Mouse (Mus musculus): ENCODE data around the gene Tmem186. TPM values are rescaled to one million over a fixed set of nuclear protein-coding genes. Genes with fewer than 3 reads are reported as not detected.

The Tmem186 gene
- polyA plus RNA-seq (2011; ENCODE audit: insufficient read depth, insufficient read length, low read depth, missing spikeins) = 17.1 and 17.5 TPM in 2 replicates

DNA sequence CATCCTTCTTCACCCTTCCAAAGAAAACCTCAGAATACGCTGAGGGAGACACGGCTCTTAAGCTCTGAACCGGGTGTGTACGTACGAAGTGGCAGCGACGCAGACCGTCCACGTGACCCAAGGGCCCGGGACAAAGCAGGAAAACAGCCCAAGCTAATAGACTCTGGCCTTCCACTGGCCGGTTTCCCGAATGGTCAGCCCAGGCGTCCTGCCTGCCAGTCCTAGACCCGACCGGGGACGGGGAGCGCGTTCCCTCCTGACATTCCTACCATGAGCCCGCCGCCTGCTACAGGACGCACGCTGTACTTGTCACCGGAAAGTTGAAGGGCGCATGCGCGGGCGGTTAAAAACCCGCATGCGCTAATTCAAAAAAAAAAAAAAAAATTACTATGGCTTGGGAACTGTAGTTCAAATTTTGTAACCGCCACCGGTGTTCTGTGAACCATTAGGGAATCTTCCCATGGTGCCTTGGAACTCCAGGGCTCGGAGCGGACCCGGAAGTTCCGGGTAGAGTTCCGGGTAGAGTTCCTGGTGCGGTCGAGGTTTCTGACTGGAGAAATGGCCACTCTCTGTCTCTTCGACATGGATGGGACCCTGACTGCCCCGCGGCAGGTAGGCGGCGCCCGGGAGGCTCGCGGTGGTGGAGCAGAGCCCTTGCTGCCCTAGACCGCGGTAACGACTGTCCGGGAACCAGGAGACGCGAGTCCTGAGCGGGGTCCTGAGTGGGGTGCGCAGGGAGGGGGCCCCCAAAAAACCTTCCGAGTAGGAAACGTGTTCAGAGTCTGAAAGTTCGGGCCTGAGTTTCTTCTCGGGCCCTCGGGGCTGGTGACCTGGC lies at the start of gene Tmem186, which contains the start of gene Pmm2:
Gene Tmem186, minus strand, starts transcription at position 496 of the 835 bp plus-strand sequence.
Gene Pmm2, plus strand, starts transcription at position 458 of the 835 bp plus-strand sequence.
- peak within 1 kb of the TSS; percentile 77 for H3K9ac ChIP-seq (ENCODE audit: low read depth, poor library complexity, severe bottlenecking)
- no peak for TF ChIP-seq CTCF (IDR thresholded peaks at IDR 0.05; ENCODE audit: low read depth, low read length)
- TF ChIP-seq EP300 (IDR thresholded peaks at IDR 0.05; ENCODE audit: insufficient read depth, low read depth, low read length) = no peak
- no peak for TF ChIP-seq POLR2A (IDR thresholded peaks at IDR 0.05; ENCODE audit: insufficient read depth, low read length)
- H3K27me3 ChIP-seq (ENCODE audit: control insufficient read depth, insufficient read depth, low read length, poor library complexity, severe bottlenecking) = no peaks in the 10 kb centered on the region
- H3K36me3 ChIP-seq (ENCODE audit: control insufficient read depth, insufficient read depth, low read length, poor library complexity, severe bottlenecking) = peaks cover 5% of the 10 kb centered on the region; the same call in 1 of the 2 replicates
- peak within 1 kb of the TSS; percentile 99 for H3K4me3 ChIP-seq (ENCODE audit: low read depth, low read length)
- H3K27ac ChIP-seq (ENCODE audit: insufficient read depth, low read length) = peak within 1 kb of the TSS; percentile 65
- no peaks in the 10 kb centered on the region for H3K4me1 ChIP-seq (ENCODE audit: control insufficient read depth, insufficient read depth, low read length)
- H3K9me3 ChIP-seq (replicated peaks; ENCODE audit: control insufficient read depth, insufficient read depth, low read length, poor library complexity, severe bottlenecking) = no peaks in the 10 kb centered on the region

- Histone ChIP-seq H3K9me3 (replicated peaks; ENCODE audit: control insufficient read depth, insufficient read depth, low read length, poor library complexity, severe bottlenecking) (no peaks in the 10 kb centered on the region; the same call in 1 of the 2 replicates), H3K27me3 (ENCODE audit: control insufficient read depth, insufficient read depth, low read length, poor library complexity, severe bottlenecking) (no peaks in the 10 kb centered on the region), H3K4me3 (ENCODE audit: low read depth, low read length) (no peak overlapping the region), H3K27ac (ENCODE audit: insufficient read depth, low read length) (no peak overlapping the region), H3K9ac (ENCODE audit: low read depth, poor library complexity, severe bottlenecking) (no peak overlapping the region), H3K4me1 (ENCODE audit: control insufficient read depth, insufficient read depth, low read length) (no peaks in the 10 kb centered on the region), H3K36me3 (ENCODE audit: control insufficient read depth, insufficient read depth, low read length, poor library complexity, severe bottlenecking) (peaks cover 20% of the 10 kb centered on the region)
- TF ChIP-seq CTCF (IDR thresholded peaks at IDR 0.05; ENCODE audit: low read depth, low read length) (no peak), POLR2A (IDR thresholded peaks at IDR 0.05; ENCODE audit: insufficient read depth, low read length) (no peak), EP300 (IDR thresholded peaks at IDR 0.05; ENCODE audit: insufficient read depth, low read depth, low read length) (no peak)
Observed at GRCm38 (mm10) chr16:8686871-8687535, 49.5 kb upstream of the Tmem186 start.

DNA sequence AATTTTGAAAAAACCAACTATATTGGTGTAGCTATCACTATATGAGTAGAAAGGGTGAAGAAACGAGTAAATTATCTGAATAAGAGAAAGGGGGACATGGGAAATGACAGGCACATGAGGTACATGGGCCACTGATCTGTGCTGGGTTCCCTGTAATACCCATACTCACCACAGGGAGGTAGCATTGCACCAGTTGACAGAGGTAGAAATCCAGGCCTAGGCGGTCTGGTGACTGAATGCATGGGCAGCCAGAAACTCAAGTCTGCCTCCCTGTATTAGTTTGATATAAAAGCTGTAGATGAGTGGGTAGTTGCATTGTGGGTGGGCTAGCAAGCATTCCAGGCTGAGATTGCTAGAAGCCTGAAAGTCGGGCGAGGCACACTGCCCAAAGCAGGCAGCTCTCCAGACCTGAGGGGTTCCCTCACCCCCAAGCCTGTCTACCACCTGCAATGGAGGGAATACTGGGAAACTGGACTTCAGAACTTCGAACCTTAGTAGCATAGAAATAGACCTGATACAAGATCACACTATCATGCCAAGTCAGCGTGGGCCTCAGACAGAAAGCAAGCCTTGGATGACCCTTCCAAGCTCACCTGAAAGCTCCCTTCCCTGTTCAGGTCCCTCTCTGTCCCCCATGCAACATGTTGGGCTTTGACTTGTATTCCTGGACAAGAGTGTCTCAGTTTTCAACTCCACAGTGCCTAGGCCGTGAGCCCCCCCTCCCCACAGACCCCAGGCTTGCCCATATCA lies 48.8 kb upstream of the Tmem186 start:
- TF ChIP-seq POLR2A (IDR thresholded peaks at IDR 0.05; ENCODE audit: insufficient read depth, low read length) = no peak
- peak; percentile 78 for TF ChIP-seq CTCF (IDR thresholded peaks at IDR 0.05; ENCODE audit: low read depth, low read length)
- Histone ChIP-seq H3K27me3 (ENCODE audit: control insufficient read depth, insufficient read depth, low read length, poor library complexity, severe bottlenecking) (no peaks in the 10 kb centered on the region), H3K36me3 (ENCODE audit: control insufficient read depth, insufficient read depth, low read length, poor library complexity, severe bottlenecking) (peaks cover 13% of the 10 kb centered on the region), H3K4me1 (ENCODE audit: control insufficient read depth, insufficient read depth, low read length) (no peaks in the 10 kb centered on the region), H3K9me3 (replicated peaks; ENCODE audit: control insufficient read depth, insufficient read depth, low read length, poor library complexity, severe bottlenecking) (no peaks in the 10 kb centered on the region; the same call in 1 of the 2 replicates), H3K9ac (ENCODE audit: low read depth, poor library complexity, severe bottlenecking) (no peak overlapping the region), H3K4me3 (ENCODE audit: low read depth, low read length) (no peak overlapping the region), H3K27ac (ENCODE audit: insufficient read depth, low read length) (no peak overlapping the region)

DNA sequence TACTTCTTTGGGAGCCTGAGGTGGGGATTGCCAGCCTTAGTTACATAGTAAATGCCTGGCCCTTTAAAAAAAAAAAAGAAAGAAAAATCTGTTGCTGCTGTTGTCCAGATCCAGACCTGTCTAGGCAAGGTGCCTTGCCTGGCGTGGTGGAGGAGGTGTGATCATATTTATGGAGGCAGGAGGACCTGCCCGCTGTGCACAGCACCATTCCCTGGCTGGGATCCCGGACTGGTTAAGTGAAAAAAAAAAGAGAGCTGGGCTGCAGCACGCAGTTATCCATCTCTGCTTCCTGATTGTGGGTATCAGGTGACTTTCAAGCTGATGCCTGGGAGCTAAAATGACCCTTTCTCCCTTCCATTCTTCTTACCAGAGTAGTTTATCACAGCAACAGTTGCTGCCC lies 47.6 kb upstream of the Tmem186 start:
- no peaks in the 10 kb centered on the region for H3K4me1 ChIP-seq (ENCODE audit: control insufficient read depth, insufficient read depth, low read length)
- no peak overlapping the region for H3K9ac ChIP-seq (ENCODE audit: low read depth, poor library complexity, severe bottlenecking)
- no peaks in the 10 kb centered on the region for H3K27me3 ChIP-seq (ENCODE audit: control insufficient read depth, insufficient read depth, low read length, poor library complexity, severe bottlenecking)
- TF ChIP-seq CTCF (IDR thresholded peaks at IDR 0.05; ENCODE audit: low read depth, low read length) = no peak
- no peak for TF ChIP-seq EP300 (IDR thresholded peaks at IDR 0.05; ENCODE audit: insufficient read depth, low read depth, low read length)
- no peak for TF ChIP-seq POLR2A (IDR thresholded peaks at IDR 0.05; ENCODE audit: insufficient read depth, low read length)
- H3K36me3 ChIP-seq (ENCODE audit: control insufficient read depth, insufficient read depth, low read length, poor library complexity, severe bottlenecking) = peaks cover 3% of the 10 kb centered on the region
- no peaks in the 10 kb centered on the region; the same call in 1 of the 2 replicates for H3K9me3 ChIP-seq (replicated peaks; ENCODE audit: control insufficient read depth, insufficient read depth, low read length, poor library complexity, severe bottlenecking)
- H3K27ac ChIP-seq (ENCODE audit: insufficient read depth, low read length) = no peak overlapping the region
- no peak overlapping the region for H3K4me3 ChIP-seq (ENCODE audit: low read depth, low read length)

- Histone ChIP-seq H3K27ac (ENCODE audit: insufficient read depth, low read length) (no peak within 1 kb of the TSS), H3K4me1 (ENCODE audit: control insufficient read depth, insufficient read depth, low read length) (no peaks in the 10 kb centered on the region), H3K36me3 (ENCODE audit: control insufficient read depth, insufficient read depth, low read length, poor library complexity, severe bottlenecking) (no peaks in the 10 kb centered on the region), H3K9ac (ENCODE audit: low read depth, poor library complexity, severe bottlenecking) (no peak within 1 kb of the TSS), H3K27me3 (ENCODE audit: control insufficient read depth, insufficient read depth, low read length, poor library complexity, severe bottlenecking) (no peaks in the 10 kb centered on the region), H3K4me3 (ENCODE audit: low read depth, low read length) (no peak within 1 kb of the TSS), H3K9me3 (replicated peaks; ENCODE audit: control insufficient read depth, insufficient read depth, low read length, poor library complexity, severe bottlenecking) (no peaks in the 10 kb centered on the region; the same call in 1 of the 2 replicates)
- TF ChIP-seq CTCF (IDR thresholded peaks at IDR 0.05; ENCODE audit: low read depth, low read length) (no peak), EP300 (IDR thresholded peaks at IDR 0.05; ENCODE audit: insufficient read depth, low read depth, low read length) (no peak), POLR2A (IDR thresholded peaks at IDR 0.05; ENCODE audit: insufficient read depth, low read length) (no peak)
Observed at GRCm38 (mm10) chr16:8680470-8680869, 43.0 kb upstream of the Tmem186 start, which contains the start of gene Gm5767. Gm5767 (plus strand) TSS chr16:8680770.

Measured in ES-Bruce4 (cell line).